Comparison of ENCODE assay signal across 31 mouse cellular contexts in the genomic region with DNA sequence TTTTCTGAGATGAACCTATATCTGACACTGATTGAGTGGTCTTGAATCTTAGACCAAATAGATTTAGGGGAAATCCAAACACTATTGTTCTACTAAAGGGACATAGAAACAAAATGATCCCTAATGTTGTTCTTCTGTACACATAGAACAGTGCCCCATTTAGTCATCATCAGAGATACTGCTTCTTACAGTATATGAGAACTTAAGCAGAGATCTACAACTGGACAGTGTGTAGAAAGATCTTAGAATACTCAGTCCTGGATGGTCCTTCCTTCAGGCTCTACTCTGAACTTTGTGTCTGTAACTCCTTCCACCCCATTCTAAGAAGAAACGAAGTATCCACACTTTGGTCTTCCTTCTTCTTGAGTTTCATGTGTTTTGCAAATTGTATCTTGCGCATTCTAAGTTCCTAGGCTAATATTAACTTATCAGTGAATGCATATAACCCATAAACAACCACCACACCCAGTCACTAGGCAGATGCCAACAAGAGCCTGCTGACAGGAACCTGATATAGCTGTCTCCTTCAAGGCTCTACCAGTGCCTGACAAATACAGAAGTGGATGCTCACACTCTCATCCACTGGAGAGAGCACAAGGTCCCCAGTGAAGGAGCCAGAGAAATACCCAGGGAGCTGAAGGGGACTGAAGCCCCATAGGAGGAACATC. TPM values are rescaled to one million over a fixed set of nuclear protein-coding genes. Genes with fewer than 3 reads are reported as not detected.
A peak's percentile ranks its signal among the peaks of the same experiment; 100 is the strongest.
DNase-seq lines count a peak whose midpoint lies in the region; ATAC-seq lines count a peak whose summit lies in the region.
"Had no signal": no experiment of that assay in that cellular context is flagged by ENCODE, and none has a peak within 500 bp of the region (broad histone marks: within the 10 kb centered on the region; RNA-seq: fewer than 3 reads in every experiment).

No protein-coding gene starts in this region.

- H3K27ac ChIP-seq in liver, embryonic 12.5 days: no peak overlapping the region
- no peak overlapping the region for H3K27ac ChIP-seq in liver, embryonic 11.5 days (ENCODE audit: low read depth, low read length)
- no peak overlapping the region for H3K27ac ChIP-seq in liver, embryonic 15.5 days (replicated peaks)
- H3K27ac ChIP-seq in macrophage: peak overlapping the region; percentile 97
- H3K27ac ChIP-seq: forebrain, embryonic 12.5 days; forebrain, embryonic 15.5 days; heart, adult 2 months; hindbrain, embryonic 12.5 days; hindbrain, embryonic 15.5 days had no signal

- ATAC-seq in liver, embryonic 12.5 days: peak; percentile 52; the same call in 1 of the 2 replicates
- ATAC-seq in liver, embryonic 11.5 days (replicated peaks; ENCODE audit: low FRiP score): no peak
- peak; percentile 69 for ATAC-seq in erythroblast, adult 5-6 weeks (replicated peaks; ENCODE audit: low FRiP score, poor library complexity, severe bottlenecking)
- peak; percentile 70 for ATAC-seq in liver, embryonic 15.5 days (ENCODE audit: insufficient read depth)
- ATAC-seq in activated CD4-positive, CD25-positive, alpha-beta regulatory T cell, adult 4 months: no peak
- ATAC-seq: forebrain, embryonic 15.5 days had no signal

- H3K79me2 ChIP-seq in macrophage (ENCODE audit: inconsistent target): no peaks in the 10 kb centered on the region

- H3K4me3 ChIP-seq in liver, embryonic 12.5 days: no peak overlapping the region
- H3K4me3 ChIP-seq in liver, embryonic 11.5 days (ENCODE audit: low read depth, low read length): no peak overlapping the region
- no peak overlapping the region for H3K4me3 ChIP-seq in liver, embryonic 15.5 days (replicated peaks)
- H3K4me3 ChIP-seq in macrophage (ENCODE audit: inconsistent target): no peak overlapping the region
- H3K4me3 ChIP-seq: forebrain, embryonic 12.5 days; forebrain, embryonic 15.5 days; heart, adult 2 months; hindbrain, embryonic 12.5 days; hindbrain, embryonic 15.5 days had no signal

- H3K9ac ChIP-seq in liver, embryonic 12.5 days: no peak overlapping the region
- no peak overlapping the region for H3K9ac ChIP-seq in liver, embryonic 11.5 days (ENCODE audit: low read depth, low read length)
- H3K9ac ChIP-seq in liver, embryonic 15.5 days: no peak overlapping the region
- H3K9ac ChIP-seq: forebrain, embryonic 12.5 days; forebrain, embryonic 15.5 days; hindbrain, embryonic 12.5 days; hindbrain, embryonic 15.5 days had no signal

- DNase-seq in liver, embryonic 11.5 days (ENCODE audit: low spot score): no peak
- DNase-seq in left cerebral cortex, adult 18-20 months (ENCODE audit: low spot score in 2 of 2): no peak
- DNase-seq in kidney, adult 9 months: no peak
- DNase-seq: adrenal gland, postnatal 10 days; adrenal gland, postnatal 36 days; cerebellum, adult 18-20 months; cerebellum, adult 9-10 months; cerebellum, postnatal 14 days; gastrocnemius, postnatal 10 days; gastrocnemius, postnatal 36 days; heart, adult 2 months had no signal

- peaks cover 9% of the 10 kb centered on the region for H3K4me1 ChIP-seq in liver, embryonic 12.5 days
- no peaks in the 10 kb centered on the region for H3K4me1 ChIP-seq in liver, embryonic 11.5 days (replicated peaks; ENCODE audit: control insufficient read depth, insufficient read depth, low read length)
- H3K4me1 ChIP-seq in liver, embryonic 15.5 days (replicated peaks): peaks cover 16% of the 10 kb centered on the region
- H3K4me1 ChIP-seq: forebrain, embryonic 12.5 days; forebrain, embryonic 15.5 days; hindbrain, embryonic 12.5 days; hindbrain, embryonic 15.5 days had no signal

- H3K36me3 ChIP-seq in liver, embryonic 12.5 days: no peaks in the 10 kb centered on the region
- no peaks in the 10 kb centered on the region for H3K36me3 ChIP-seq in liver, embryonic 11.5 days (ENCODE audit: control insufficient read depth, insufficient read depth, low read length)
- no peaks in the 10 kb centered on the region for H3K36me3 ChIP-seq in liver, embryonic 15.5 days (replicated peaks)
- no peaks in the 10 kb centered on the region for H3K36me3 ChIP-seq in macrophage (ENCODE audit: inconsistent target)
- H3K36me3 ChIP-seq: forebrain, embryonic 12.5 days; forebrain, embryonic 15.5 days; hindbrain, embryonic 12.5 days; hindbrain, embryonic 15.5 days had no signal

- 55% methylated on average over 2 of the region's 2 CpGs for WGBS in liver, embryonic 12.5 days (ENCODE audit: insufficient replicate concordance)
- WGBS in liver, embryonic 11.5 days: 69% methylated on average over 2 of the region's 2 CpGs
- 32% methylated on average over 2 of the region's 2 CpGs for WGBS in liver, embryonic 15.5 days (ENCODE audit: insufficient replicate concordance)
- 100% methylated on average over 2 of the region's 2 CpGs for WGBS in macrophage (ENCODE audit: missing documents)

- no peak overlapping the region for H3K4me2 ChIP-seq in liver, embryonic 12.5 days
- no peak overlapping the region for H3K4me2 ChIP-seq in liver, embryonic 11.5 days
- H3K4me2 ChIP-seq in liver, embryonic 15.5 days: no peak overlapping the region
- H3K4me2 ChIP-seq: forebrain, embryonic 12.5 days; forebrain, embryonic 15.5 days; heart, embryonic 11.5 days; hindbrain, embryonic 12.5 days; hindbrain, embryonic 15.5 days had no signal

- H3K9me3 ChIP-seq in liver, embryonic 12.5 days (replicated peaks): no peaks in the 10 kb centered on the region
- no peaks in the 10 kb centered on the region for H3K9me3 ChIP-seq in liver, embryonic 11.5 days (ENCODE audit: control insufficient read depth, low read length)
- H3K9me3 ChIP-seq in liver, embryonic 15.5 days (replicated peaks): no peaks in the 10 kb centered on the region
- H3K9me3 ChIP-seq: forebrain, embryonic 12.5 days; forebrain, embryonic 15.5 days; hindbrain, embryonic 12.5 days; hindbrain, embryonic 15.5 days had no signal

- peaks cover 13% of the 10 kb centered on the region; the same call in 1 of the 2 replicates for H3K27me3 ChIP-seq in liver, embryonic 12.5 days (replicated peaks)
- no peaks in the 10 kb centered on the region; the same call in 1 of the 2 replicates for H3K27me3 ChIP-seq in liver, embryonic 11.5 days (replicated peaks; ENCODE audit: control insufficient read depth, insufficient read depth, low read length)
- H3K27me3 ChIP-seq in liver, embryonic 15.5 days: peaks cover 11% of the 10 kb centered on the region; the same call in 1 of the 2 replicates
- H3K27me3 ChIP-seq: forebrain, embryonic 12.5 days; forebrain, embryonic 15.5 days; hindbrain, embryonic 12.5 days; hindbrain, embryonic 15.5 days had no signal

RNA-seq across cellular contexts. Expression of a gene that starts 6.7 kb away (rescaled TPM):
- 0.05 TPM in 1 of 2 replicates, not detected in the other for polyA plus RNA-seq in liver, embryonic 12.5 days (2016; fragmentation: Nextera tagmentation; extraction: Ambion mirVana)
- polyA plus RNA-seq in liver, embryonic 11.5 days (2014; fragmentation: Nextera tagmentation; extraction: Ambion mirVana): 0.04 and 0.05 TPM in 2 replicates
- 25.5 and 33.2 TPM in 2 replicates for total RNA-seq in erythroblast, adult 5-6 weeks (2015; ENCODE audit: low replicate concordance)
- 15.9 and 17.4 TPM in 2 replicates for total RNA-seq in erythroblast, adult 5-6 weeks (2017; ENCODE audit: low replicate concordance)
- polyA plus RNA-seq in liver, embryonic 15.5 days (2015; fragmentation: Nextera tagmentation; extraction: Ambion mirVana): 0.16 and 0.18 TPM in 2 replicates
- total RNA-seq in macrophage (2018; cell fraction: chromatin; rRNA removed): 10 to 100 TPM in 2 of 26 experiments, 1 to 10 TPM in 18, under 1 TPM in 6; 0.50 to 23.6 (median 2.3) TPM
- total RNA-seq in macrophage (2018; cell fraction: cytosol; rRNA removed): 10 to 100 TPM in 4 of 26 experiments, 1 to 10 TPM in 20, under 1 TPM in 2; 0.97 to 19.4 (median 2.7) TPM
- 10 to 100 TPM in 6 of 26 experiments, 1 to 10 TPM in 19, under 1 TPM in 1; 0.72 to 17.5 (median 4.5) TPM for total RNA-seq in macrophage (2018; cell fraction: nucleus; rRNA removed)
- 4.1 to 30.2 TPM (median 6.8 TPM) in 3 replicates for polyA plus RNA-seq in macrophage (2018)
- total RNA-seq in left cerebral cortex, adult 18-20 months (2021): not detected
- polyA plus RNA-seq in activated CD4-positive, CD25-positive, alpha-beta regulatory T cell, adult 4 months (2017; shearing (Covaris generic)): 1 to 10 TPM; 1.6 to 2.2 TPM
- total RNA-seq: adrenal gland, adult 18-20 months; ES-E14; gastrocnemius, adult 18-20 months; gastrocnemius, postnatal 36 days; heart, adult 2 months; heart, postnatal 25 days had no signal
- polyA plus RNA-seq: embryonic facial prominence, embryonic 11.5 days; forebrain, embryonic 12.5 days; forebrain, embryonic 15.5 days; heart, embryonic 11.5 days; heart, postnatal 0 days; hindbrain, embryonic 12.5 days; hindbrain, embryonic 15.5 days had no signal

RNA-seq across cellular contexts. Expression of a gene that starts 36.9 kb away (rescaled TPM):
- not detected in 2 replicates for polyA plus RNA-seq in liver, embryonic 12.5 days (2016; fragmentation: Nextera tagmentation; extraction: Ambion mirVana)
- not detected in 2 replicates for polyA plus RNA-seq in liver, embryonic 11.5 days (2014; fragmentation: Nextera tagmentation; extraction: Ambion mirVana)
- total RNA-seq in erythroblast, adult 5-6 weeks (2015; ENCODE audit: low replicate concordance): not detected in 2 replicates
- total RNA-seq in erythroblast, adult 5-6 weeks (2017; ENCODE audit: low replicate concordance): 1.4 and 1.6 TPM in 2 replicates
- not detected in 2 replicates for polyA plus RNA-seq in liver, embryonic 15.5 days (2015; fragmentation: Nextera tagmentation; extraction: Ambion mirVana)
- 1 to 10 TPM in 20 of 26 experiments, under 1 TPM in 2, not detected in 4; 0.77 to 3.9 (median 1.5) TPM for total RNA-seq in macrophage (2018; cell fraction: chromatin; rRNA removed)
- 1 to 10 TPM in 4 of 26 experiments, under 1 TPM in 22; 0.24 to 1.5 (median 0.67) TPM for total RNA-seq in macrophage (2018; cell fraction: cytosol; rRNA removed)
- 1 to 10 TPM in 23 of 26 experiments, under 1 TPM in 3; 0.79 to 4.5 (median 2.0) TPM for total RNA-seq in macrophage (2018; cell fraction: nucleus; rRNA removed)
- polyA plus RNA-seq in macrophage (2018): 0.27 to 1.4 TPM (median 1.0 TPM) in 3 replicates
- not detected for total RNA-seq in left cerebral cortex, adult 18-20 months (2021)
- polyA plus RNA-seq in activated CD4-positive, CD25-positive, alpha-beta regulatory T cell, adult 4 months (2017; shearing (Covaris generic)): not detected
- total RNA-seq: adrenal gland, adult 18-20 months; adrenal gland, postnatal 10 days; adrenal gland, postnatal 36 days; ES-E14; gastrocnemius, adult 18-20 months; gastrocnemius, postnatal 10 days; gastrocnemius, postnatal 36 days; granulocyte monocyte progenitor cell, adult 5-6 weeks; heart, adult 2 months; heart, postnatal 25 days; hematopoietic stem cell, adult 5-6 weeks had no signal
- polyA plus RNA-seq: embryonic facial prominence, embryonic 11.5 days; embryonic facial prominence, embryonic 14.5 days; forebrain, embryonic 12.5 days; forebrain, embryonic 15.5 days; heart, adult 2 months; heart, embryonic 11.5 days; heart, embryonic 14.5 days; heart, postnatal 0 days; hindbrain, embryonic 12.5 days; hindbrain, embryonic 15.5 days had no signal

RNA-seq across cellular contexts. Expression of a gene that starts 46.6 kb away (rescaled TPM):
- polyA plus RNA-seq in liver, embryonic 12.5 days (2016; fragmentation: Nextera tagmentation; extraction: Ambion mirVana): 1.4 and 1.6 TPM in 2 replicates
- polyA plus RNA-seq in liver, embryonic 11.5 days (2014; fragmentation: Nextera tagmentation; extraction: Ambion mirVana): 1.9 and 2.0 TPM in 2 replicates
- 12.3 and 17.3 TPM in 2 replicates for total RNA-seq in erythroblast, adult 5-6 weeks (2015; ENCODE audit: low replicate concordance)
- total RNA-seq in erythroblast, adult 5-6 weeks (2017; ENCODE audit: low replicate concordance): 12.1 and 14.9 TPM in 2 replicates
- 3.2 and 3.3 TPM in 2 replicates for polyA plus RNA-seq in liver, embryonic 15.5 days (2015; fragmentation: Nextera tagmentation; extraction: Ambion mirVana)
- total RNA-seq in macrophage (2018; cell fraction: chromatin; rRNA removed): 100 to 1,000 TPM in 1 of 26 experiments, 10 to 100 TPM in 15, 1 to 10 TPM in 10; 3.2 to 114 (median 15.1) TPM
- total RNA-seq in macrophage (2018; cell fraction: cytosol; rRNA removed): 100 to 1,000 TPM in 2 of 26 experiments, 10 to 100 TPM in 24; 12.2 to 163 (median 31.0) TPM
- 100 to 1,000 TPM in 5 of 26 experiments, 10 to 100 TPM in 21; 15.0 to 152 (median 47.8) TPM for total RNA-seq in macrophage (2018; cell fraction: nucleus; rRNA removed)
- polyA plus RNA-seq in macrophage (2018): 22.8 to 148 TPM (median 64.7 TPM) in 3 replicates
- not detected for total RNA-seq in left cerebral cortex, adult 18-20 months (2021)
- polyA plus RNA-seq in activated CD4-positive, CD25-positive, alpha-beta regulatory T cell, adult 4 months (2017; shearing (Covaris generic)): under 1 TPM; 0.77 to 0.80 TPM
- total RNA-seq: ES-E14 had no signal

Comparison
In these comparisons a context has a peak if more than half of its experiments do, and no peak if none do; other contexts are left out.
1. ATAC-seq: peak in liver, embryonic 12.5 days (single experiment), erythroblast, adult 5-6 weeks (single experiment) and liver, embryonic 15.5 days (single experiment); none in liver, embryonic 11.5 days (single experiment) and activated CD4-positive, CD25-positive, alpha-beta regulatory T cell, adult 4 months (single experiment).